Mouse (Mus musculus): Measurements from ENCODE around the gene Klf13. TPM values are rescaled to one million over a fixed set of nuclear protein-coding genes. Genes with fewer than 3 reads are reported as not detected.

Gene Klf13
- 24.7 and 26.8 TPM in 2 replicates for polyA plus RNA-seq (2015; fragmentation: Nextera tagmentation; extraction: Ambion mirVana)

GRCm38 (mm10) chr7:63938914-63939396 lies at the start of gene Klf13:
TSS of gene Klf13 (minus strand) at chr7:63938915.
- Histone ChIP-seq H3K4me3 (replicated peaks) (peak within 1 kb of the TSS; percentile 74), H3K4me1 (peaks cover 34% of the 10 kb centered on the region), H3K27ac (replicated peaks) (peak within 1 kb of the TSS; percentile 95), H3K4me2 (peak within 1 kb of the TSS; percentile 96), H3K27me3 (replicated peaks) (no peaks in the 10 kb centered on the region), H3K36me3 (no peaks in the 10 kb centered on the region), H3K9me3 (replicated peaks) (no peaks in the 10 kb centered on the region), H3K9ac (replicated peaks) (peak within 1 kb of the TSS; percentile 91)
- WGBS, result under 1% methylated on average over 48 of the region's 50 CpGs
- ATAC-seq (ENCODE audit: low FRiP score), result peak; percentile 94

DNA sequence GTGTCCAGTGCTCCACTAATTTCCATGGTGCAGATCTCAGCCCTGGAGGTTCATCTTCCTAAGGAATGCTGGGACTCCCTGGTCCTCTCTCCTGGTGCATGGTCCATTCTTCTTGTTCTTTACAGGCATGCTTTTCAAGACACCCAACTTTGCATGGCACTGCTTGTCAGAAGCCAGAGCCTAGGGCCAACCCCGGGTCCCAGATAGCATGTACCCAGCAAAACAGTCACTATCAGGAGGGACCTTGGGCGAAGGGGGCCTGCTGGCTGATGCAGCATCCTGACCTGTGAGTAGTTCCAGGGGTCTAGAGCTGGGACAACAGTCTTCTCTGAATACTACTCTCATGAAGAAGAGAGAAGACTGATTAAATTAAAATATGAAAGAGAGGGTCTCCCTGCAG lies 49.7 kb upstream of the Klf13 start:
- H3K27me3 ChIP-seq (replicated peaks), result no peaks in the 10 kb centered on the region
- WGBS, result 91% methylated on average over 2 of the region's 2 CpGs
- H3K4me2 ChIP-seq, result no peak overlapping the region
- H3K36me3 ChIP-seq, result no peaks in the 10 kb centered on the region
- no peak overlapping the region for H3K27ac ChIP-seq (replicated peaks)
- H3K4me1 ChIP-seq, result peaks cover 18% of the 10 kb centered on the region
- H3K4me3 ChIP-seq (replicated peaks), result no peak overlapping the region
- no peak overlapping the region for H3K9ac ChIP-seq (replicated peaks)
- no peak for ATAC-seq (ENCODE audit: low FRiP score)
- no peaks in the 10 kb centered on the region for H3K9me3 ChIP-seq (replicated peaks)

- Histone ChIP-seq H3K9ac (replicated peaks) (no peak overlapping the region; the same call in 1 of the 2 replicates), H3K27me3 (replicated peaks) (no peaks in the 10 kb centered on the region), H3K9me3 (replicated peaks) (no peaks in the 10 kb centered on the region), H3K4me2 (peak overlapping the region; percentile 20), H3K27ac (replicated peaks) (peak overlapping the region; percentile 78), H3K36me3 (no peaks in the 10 kb centered on the region), H3K4me1 (peaks cover 18% of the 10 kb centered on the region), H3K4me3 (replicated peaks) (no peak overlapping the region)
- WGBS, result 9% methylated on average over 12 of the region's 12 CpGs
- peak; percentile 85 for ATAC-seq (ENCODE audit: low FRiP score)
Observed at GRCm38 (mm10) chr7:63986407-63987182, 47.9 kb upstream of the Klf13 start.

DNA sequence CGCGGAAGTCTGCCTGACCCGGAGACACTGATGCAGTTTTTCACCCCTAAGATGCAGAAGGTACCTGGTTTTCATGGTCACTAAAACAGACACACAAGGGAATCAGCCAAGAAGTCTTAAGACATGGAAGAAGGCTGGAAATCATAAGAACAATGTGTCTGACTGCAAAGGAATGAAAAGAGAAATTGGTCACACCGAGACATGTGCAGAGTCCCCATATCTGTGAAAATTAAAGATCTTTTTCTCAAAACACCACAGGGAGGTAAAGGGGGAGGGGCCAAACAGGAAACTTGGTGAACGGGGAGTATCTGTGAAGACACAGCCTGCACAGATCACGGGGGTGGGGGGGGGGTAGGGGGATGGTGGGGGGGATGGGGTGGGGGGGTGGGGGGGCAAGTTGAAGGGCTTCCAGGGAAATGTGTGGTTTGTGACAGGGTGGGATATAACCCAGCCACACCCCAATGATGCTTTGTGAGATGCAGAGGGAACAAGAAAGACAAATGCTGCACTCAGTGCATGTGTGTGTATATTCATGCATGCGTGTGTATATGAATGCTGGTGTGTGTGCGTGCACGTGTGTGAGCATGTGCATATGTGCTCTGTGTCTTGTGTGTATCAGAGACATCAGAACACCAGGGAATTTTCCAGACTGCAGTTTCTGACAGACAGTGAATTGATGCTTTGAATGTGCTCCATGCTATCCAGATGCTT lies 47.1 kb upstream of the Klf13 start:
- H3K4me3 ChIP-seq (replicated peaks), result no peak overlapping the region
- H3K9me3 ChIP-seq (replicated peaks), result no peaks in the 10 kb centered on the region
- H3K9ac ChIP-seq (replicated peaks), result no peak overlapping the region
- peak; percentile 65 for ATAC-seq (ENCODE audit: low FRiP score)
- peak overlapping the region; percentile 20; the same call in 1 of the 2 replicates for H3K4me2 ChIP-seq
- WGBS, result 63% methylated on average over 9 of the region's 9 CpGs
- H3K27me3 ChIP-seq (replicated peaks), result no peaks in the 10 kb centered on the region
- no peaks in the 10 kb centered on the region for H3K36me3 ChIP-seq
- H3K4me1 ChIP-seq, result peaks cover 18% of the 10 kb centered on the region
- peak overlapping the region; percentile 78 for H3K27ac ChIP-seq (replicated peaks)

DNA sequence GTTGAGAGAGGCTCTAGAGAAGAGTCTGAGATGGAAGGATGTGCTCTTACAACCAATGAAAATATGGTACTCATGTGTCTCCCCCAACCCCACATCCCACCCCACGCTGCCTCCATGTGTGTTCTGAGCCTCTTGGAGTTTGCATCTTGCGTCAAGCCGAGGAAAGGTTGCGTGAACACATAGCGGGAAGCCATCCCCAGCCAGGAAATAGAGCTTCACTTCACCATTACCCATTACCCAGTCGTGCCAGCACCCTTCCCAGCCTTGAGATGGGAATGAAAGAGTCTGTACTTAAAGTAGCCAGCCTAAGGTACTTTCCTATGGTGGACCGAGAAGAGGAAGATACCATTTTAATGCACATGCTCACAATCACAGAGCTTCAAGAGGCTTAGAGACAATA lies 46.6 kb upstream of the Klf13 start:
- no peak overlapping the region for H3K4me3 ChIP-seq (replicated peaks)
- no peak overlapping the region for H3K27ac ChIP-seq (replicated peaks)
- H3K27me3 ChIP-seq (replicated peaks), result no peaks in the 10 kb centered on the region
- no peaks in the 10 kb centered on the region for H3K36me3 ChIP-seq
- H3K9ac ChIP-seq (replicated peaks), result no peak overlapping the region
- 86% methylated on average over 7 of the region's 7 CpGs for WGBS
- no peak overlapping the region for H3K4me2 ChIP-seq
- H3K9me3 ChIP-seq (replicated peaks), result no peaks in the 10 kb centered on the region
- ATAC-seq (ENCODE audit: low FRiP score), result no peak
- H3K4me1 ChIP-seq, result peaks cover 18% of the 10 kb centered on the region

DNA sequence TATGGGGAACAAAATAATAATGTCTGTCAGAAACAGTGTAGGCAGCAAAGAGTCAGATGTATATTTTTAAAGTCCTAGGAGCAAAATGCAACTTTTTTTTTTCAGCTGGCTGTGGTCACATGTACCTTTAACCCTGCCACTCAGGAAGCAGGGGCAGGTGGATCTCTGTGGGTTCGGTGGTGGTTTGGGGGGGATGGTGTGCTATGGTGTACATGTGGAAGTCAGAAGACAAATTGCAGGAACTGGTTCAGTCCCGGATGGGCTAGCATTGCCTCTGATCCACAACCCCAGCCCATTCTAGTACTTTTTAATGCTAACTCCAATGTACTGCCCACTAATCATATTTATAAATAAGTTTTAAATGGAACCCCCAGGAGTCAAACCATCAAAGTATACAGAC lies 45.6 kb upstream of the Klf13 start:
- H3K27ac ChIP-seq (replicated peaks), result no peak overlapping the region

DNA sequence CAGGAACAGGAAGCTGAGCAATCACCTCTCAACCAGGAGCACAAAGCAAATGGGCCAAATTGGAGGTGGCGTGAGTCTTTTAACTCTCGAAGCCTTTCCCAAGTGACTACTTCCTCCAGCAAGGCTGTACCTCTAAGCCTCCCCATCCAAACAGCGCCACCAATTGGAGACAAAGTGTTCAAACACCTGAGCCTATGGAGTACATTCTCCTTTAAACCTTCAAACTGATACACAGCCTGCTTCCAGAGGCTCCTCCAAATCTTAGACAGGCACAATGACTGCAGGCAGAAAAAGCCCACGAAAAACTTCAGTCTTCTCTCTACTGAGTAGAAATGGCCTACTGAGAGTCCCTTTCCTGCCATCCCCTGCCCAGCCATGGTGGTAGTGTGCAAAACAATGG lies 38.9 kb upstream of the Klf13 start:
- Histone ChIP-seq H3K4me2 (no peak overlapping the region), H3K4me3 (replicated peaks) (no peak overlapping the region), H3K36me3 (no peaks in the 10 kb centered on the region), H3K27ac (replicated peaks) (no peak overlapping the region), H3K4me1 (no peaks in the 10 kb centered on the region), H3K9ac (replicated peaks) (no peak overlapping the region), H3K9me3 (replicated peaks) (no peaks in the 10 kb centered on the region), H3K27me3 (replicated peaks) (no peaks in the 10 kb centered on the region)
- ATAC-seq (ENCODE audit: low FRiP score), result no peak
- whole genome bisulfite sequencing, result 88% methylated on average over 4 of the region's 4 CpGs

More for the DNA sequence above, 45.6 kb upstream of the Klf13 start:
- H3K9me3 ChIP-seq (replicated peaks), result no peaks in the 10 kb centered on the region
- H3K4me3 ChIP-seq (replicated peaks), result no peak overlapping the region
- no peak for ATAC-seq (ENCODE audit: low FRiP score)
- peaks cover 18% of the 10 kb centered on the region for H3K4me1 ChIP-seq
- H3K4me2 ChIP-seq, result no peak overlapping the region
- no peaks in the 10 kb centered on the region for H3K27me3 ChIP-seq (replicated peaks)
- H3K9ac ChIP-seq (replicated peaks), result no peak overlapping the region
- no peaks in the 10 kb centered on the region for H3K36me3 ChIP-seq
- WGBS, result 82% methylated on average over 2 of the region's 2 CpGs

GRCm38 (mm10) chr7:63970986-63971385 lies 32.3 kb upstream of the Klf13 start:
- no peak overlapping the region for H3K27ac ChIP-seq (replicated peaks)
- H3K27me3 ChIP-seq (replicated peaks), result no peaks in the 10 kb centered on the region
- H3K4me3 ChIP-seq (replicated peaks), result no peak overlapping the region
- H3K4me2 ChIP-seq, result no peak overlapping the region
- no peaks in the 10 kb centered on the region for H3K36me3 ChIP-seq
- H3K9me3 ChIP-seq (replicated peaks), result no peaks in the 10 kb centered on the region
- 65% methylated on average over 4 of the region's 4 CpGs for WGBS
- ATAC-seq (ENCODE audit: low FRiP score), result no peak
- no peaks in the 10 kb centered on the region for H3K4me1 ChIP-seq
- H3K9ac ChIP-seq (replicated peaks), result no peak overlapping the region

- Histone ChIP-seq H3K4me1 (peaks cover 8% of the 10 kb centered on the region), H3K27me3 (replicated peaks) (no peaks in the 10 kb centered on the region), H3K4me2 (no peak overlapping the region), H3K27ac (replicated peaks) (no peak overlapping the region), H3K9ac (replicated peaks) (no peak overlapping the region), H3K36me3 (no peaks in the 10 kb centered on the region), H3K9me3 (replicated peaks) (no peaks in the 10 kb centered on the region), H3K4me3 (replicated peaks) (no peak overlapping the region)
- WGBS, result 56% methylated on average over 3 of the region's 3 CpGs
- ATAC-seq (ENCODE audit: low FRiP score), result no peak
Observed at GRCm38 (mm10) chr7:63969941-63970340, 31.2 kb upstream of the Klf13 start.

GRCm38 (mm10) chr7:63965635-63966418 lies 27.1 kb upstream of the Klf13 start:
- no peaks in the 10 kb centered on the region for H3K9me3 ChIP-seq (replicated peaks)
- H3K4me3 ChIP-seq (replicated peaks), result no peak overlapping the region
- 85% methylated on average over 5 of the region's 5 CpGs for WGBS
- no peak overlapping the region for H3K9ac ChIP-seq (replicated peaks)
- no peaks in the 10 kb centered on the region for H3K36me3 ChIP-seq
- peak overlapping the region; percentile 73 for H3K27ac ChIP-seq (replicated peaks)
- no peaks in the 10 kb centered on the region for H3K27me3 ChIP-seq (replicated peaks)
- ATAC-seq (ENCODE audit: low FRiP score), result no peak
- peaks cover 11% of the 10 kb centered on the region for H3K4me1 ChIP-seq
- H3K4me2 ChIP-seq, result no peak overlapping the region

DNA sequence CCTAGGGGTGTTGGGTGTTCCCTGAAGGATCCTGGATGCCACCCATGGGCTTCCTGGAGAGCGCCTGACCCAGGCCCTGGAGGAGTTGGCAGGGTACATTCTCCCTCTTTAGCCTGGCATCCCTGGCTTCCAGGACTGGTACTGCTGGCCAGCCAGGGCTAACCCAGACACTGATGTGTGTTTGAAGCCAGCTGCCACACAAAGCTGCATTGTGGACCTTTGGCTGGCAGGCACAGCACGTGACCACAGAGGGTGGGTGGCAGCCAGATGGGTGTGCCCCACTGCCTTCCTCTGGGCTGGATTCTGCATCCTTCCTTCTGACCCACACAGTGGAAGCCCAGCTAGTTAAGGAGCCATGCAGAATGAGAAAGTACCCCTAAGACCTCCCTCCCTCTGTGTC lies 26.4 kb upstream of the Klf13 start:
- WGBS, result 36% methylated on average over 2 of the region's 2 CpGs
- Histone ChIP-seq H3K27me3 (replicated peaks) (no peaks in the 10 kb centered on the region), H3K9ac (replicated peaks) (peak overlapping the region; percentile 30; the same call in 1 of the 2 replicates), H3K9me3 (replicated peaks) (no peaks in the 10 kb centered on the region), H3K4me1 (peaks cover 11% of the 10 kb centered on the region), H3K36me3 (no peaks in the 10 kb centered on the region), H3K4me3 (replicated peaks) (no peak overlapping the region), H3K4me2 (no peak overlapping the region), H3K27ac (replicated peaks) (peak overlapping the region; percentile 73)
- ATAC-seq (ENCODE audit: low FRiP score), result peak; percentile 87

Data from neural tube, embryonic 15.5 days (tissue).